9 mouse cellular contexts compared by ENCODE assay signal in genomic region chr10:84408965-84409660, GRCm38 (mm10). TPM values are rescaled to one million over a fixed set of nuclear protein-coding genes. Genes with fewer than 3 reads are reported as not detected.
A peak's percentile ranks its signal among the peaks of the same experiment; 100 is the strongest.
DNase-seq lines count a peak whose midpoint lies in the region; ATAC-seq and TF ChIP-seq lines count a peak whose summit lies in the region.
"Had no signal": no experiment of that assay in that cellular context is flagged by ENCODE, and none has a peak within 500 bp of the region (broad histone marks: within the 10 kb centered on the region; RNA-seq: fewer than 3 reads in every experiment).

No protein-coding gene starts in this region.

- 31% methylated on average over 13 of the region's 13 CpGs for WGBS in heart, postnatal 0 days

- H3K4me1 ChIP-seq in heart, postnatal 0 days (ENCODE audit: control insufficient read depth, insufficient read depth): peaks cover 40% of the 10 kb centered on the region

- no peaks in the 10 kb centered on the region for H3K9me3 ChIP-seq in heart, postnatal 0 days (replicated peaks; ENCODE audit: control insufficient read depth, low read length)
- H3K9me3 ChIP-seq: forebrain, embryonic 10.5 days had no signal

- TF ChIP-seq CTCF in heart, postnatal 0 days (IDR thresholded peaks at IDR 0.05; ENCODE audit: low read depth): no peak

- 0 out of 2 replicates have a peak, but pooled peaks cover 18% of the 10 kb centered on the region for H3K36me3 ChIP-seq in heart, postnatal 0 days (replicated peaks; ENCODE audit: control insufficient read depth, insufficient read depth, low read length)

- no peak overlapping the region for H3K4me3 ChIP-seq in heart, postnatal 0 days (ENCODE audit: low read depth, low read length)
- H3K4me3 ChIP-seq: forebrain, embryonic 10.5 days had no signal

- peak overlapping the region; percentile 75 for H3K27ac ChIP-seq in heart, postnatal 0 days (ENCODE audit: low read depth)
- H3K27ac ChIP-seq: forebrain, embryonic 10.5 days had no signal

- no peaks in the 10 kb centered on the region for H3K27me3 ChIP-seq in heart, postnatal 0 days (ENCODE audit: control insufficient read depth, insufficient read depth, low read length)

- H3K4me2 ChIP-seq in heart, postnatal 0 days (ENCODE audit: low read depth, low read length): no peak overlapping the region

- peak; percentile 51; the same call in 1 of the 2 replicates for ATAC-seq in heart, postnatal 0 days (ENCODE audit: insufficient read depth, low read depth)

- TF ChIP-seq EP300 in heart, postnatal 0 days (IDR thresholded peaks at IDR 0.05; ENCODE audit: low read depth): no peak

- peak; percentile 65 to 70 for DNase-seq in cerebellum, postnatal 10 days
- DNase-seq in cerebellum, adult 11 months: no peak
- DNase-seq in urinary bladder, postnatal 14 days (ENCODE audit: low spot score): peak; percentile 20
- DNase-seq in urinary bladder, adult 2 months (ENCODE audit: low spot score): no peak
- DNase-seq in heart, postnatal 0 days (ENCODE audit: low spot score): peak; percentile 71
- no peak for DNase-seq in embryo, embryonic 11 days
- no peak for DNase-seq in left cerebral cortex, adult 9 months (ENCODE audit: low spot score in 2 of 2)
- no peak for DNase-seq in natural killer cell, adult 2 months (ENCODE audit: low spot score in 2 of 2)

- H3K9ac ChIP-seq in heart, postnatal 0 days (replicated peaks; ENCODE audit: low read depth, low read length): no peak overlapping the region

RNA-seq across cellular contexts. Expression of gene Nuak1, which starts 31.3 kb away (rescaled TPM):
- 7.6 and 9.1 TPM in 2 replicates for polyA plus RNA-seq in urinary bladder, adult 2 months (2012; rRNA removed)
- total RNA-seq in heart, postnatal 0 days (2014; rRNA removed; ENCODE audit: low replicate concordance): 33.6 and 36.8 TPM in 2 replicates
- polyA plus RNA-seq in heart, postnatal 0 days (2015; fragmentation: Nextera tagmentation; extraction: Ambion mirVana): 1.4 and 1.7 TPM in 2 replicates

Comparison
In these comparisons a context has a peak if more than half of its experiments do, and no peak if none do; other contexts are left out.
1. DNase-seq: peak in cerebellum, postnatal 10 days (2 of 2), urinary bladder, postnatal 14 days (single experiment) and heart, postnatal 0 days (single experiment); none in cerebellum, adult 11 months (single experiment), urinary bladder, adult 2 months (single experiment), embryo, embryonic 11 days (single experiment), left cerebral cortex, adult 9 months (0 of 2) and natural killer cell, adult 2 months (0 of 2).